23 mouse cellular contexts compared by ENCODE assay signal in genomic region chr13:56595246-56595645, GRCm38 (mm10). TPM values are rescaled to one million over a fixed set of nuclear protein-coding genes. Genes with fewer than 3 reads are reported as not detected.
DNase-seq lines count a peak whose midpoint lies in the region; ATAC-seq lines count a peak whose summit lies in the region.
"Had no signal": no experiment of that assay in that cellular context is flagged by ENCODE, and none has a peak within 500 bp of the region (broad histone marks: within the 10 kb centered on the region; RNA-seq: fewer than 3 reads in every experiment).

No protein-coding gene starts in this region.

- no peak for DNase-seq in heart, postnatal 36 days
- DNase-seq in kidney, adult 8-10 months = peak; percentile 55 to 66
- peak; percentile 56 for DNase-seq in kidney, postnatal 14 days
- DNase-seq in adipocyte (ENCODE audit: low spot score) = no peak
- DNase-seq: adrenal gland, postnatal 36 days; cerebellum, adult 8-10 months; heart, adult 2 months; left cerebral cortex, postnatal 4 days; lung, postnatal 10 days; thymus, postnatal 25 days had no signal

- ATAC-seq in heart, embryonic 13.5 days (ENCODE audit: extremely low read depth, insufficient number of reproducible peaks, low FRiP score, low TSS enrichment) = no peak
- no peak for ATAC-seq in kidney, embryonic 15.5 days (replicated peaks; ENCODE audit: low FRiP score)
- ATAC-seq in stomach, embryonic 15.5 days (ENCODE audit: insufficient read depth, low FRiP score, low read depth) = no peak

- H3K4me2 ChIP-seq in heart, embryonic 13.5 days = no peak overlapping the region
- H3K4me2 ChIP-seq in kidney, embryonic 15.5 days = no peak overlapping the region
- H3K4me2 ChIP-seq in stomach, embryonic 15.5 days = no peak overlapping the region
- H3K4me2 ChIP-seq: embryonic facial prominence, embryonic 12.5 days; liver, embryonic 15.5 days had no signal

- H3K9me3 ChIP-seq in heart, embryonic 13.5 days = no peaks in the 10 kb centered on the region
- no peaks in the 10 kb centered on the region for H3K9me3 ChIP-seq in kidney, embryonic 15.5 days (replicated peaks)
- H3K9me3 ChIP-seq in stomach, embryonic 15.5 days = no peaks in the 10 kb centered on the region
- H3K9me3 ChIP-seq: embryonic facial prominence, embryonic 12.5 days; liver, embryonic 15.5 days had no signal

- H3K4me1 ChIP-seq in heart, embryonic 13.5 days = peaks cover 89% of the 10 kb centered on the region
- peaks cover 67% of the 10 kb centered on the region for H3K4me1 ChIP-seq in kidney, embryonic 15.5 days
- H3K4me1 ChIP-seq in stomach, embryonic 15.5 days = peaks cover 59% of the 10 kb centered on the region
- H3K4me1 ChIP-seq: liver, embryonic 15.5 days had no signal

- no peaks in the 10 kb centered on the region for H3K27me3 ChIP-seq in heart, embryonic 13.5 days (replicated peaks)
- 0 out of 2 replicates have a peak, but pooled peaks cover 4% of the 10 kb centered on the region for H3K27me3 ChIP-seq in kidney, embryonic 15.5 days
- no peaks in the 10 kb centered on the region for H3K27me3 ChIP-seq in stomach, embryonic 15.5 days (replicated peaks)
- H3K27me3 ChIP-seq: embryonic facial prominence, embryonic 12.5 days; liver, embryonic 15.5 days had no signal

- H3K36me3 ChIP-seq in heart, embryonic 13.5 days = no peaks in the 10 kb centered on the region
- no peaks in the 10 kb centered on the region for H3K36me3 ChIP-seq in kidney, embryonic 15.5 days
- H3K36me3 ChIP-seq in stomach, embryonic 15.5 days = no peaks in the 10 kb centered on the region
- H3K36me3 ChIP-seq: embryonic facial prominence, embryonic 12.5 days; liver, embryonic 15.5 days had no signal

- no peak overlapping the region for H3K4me3 ChIP-seq in heart, embryonic 13.5 days
- no peak overlapping the region for H3K4me3 ChIP-seq in kidney, embryonic 15.5 days (replicated peaks)
- no peak overlapping the region for H3K4me3 ChIP-seq in stomach, embryonic 15.5 days (replicated peaks)
- H3K4me3 ChIP-seq: embryonic facial prominence, embryonic 12.5 days; heart, adult 2 months; liver, embryonic 15.5 days had no signal

- WGBS in heart, embryonic 13.5 days = 55% methylated on average over 8 of the region's 8 CpGs
- 75% methylated on average over 8 of the region's 8 CpGs for WGBS in kidney, embryonic 15.5 days
- 76% methylated on average over 8 of the region's 8 CpGs for WGBS in stomach, embryonic 15.5 days

- H3K9ac ChIP-seq in heart, embryonic 13.5 days = no peak overlapping the region
- H3K9ac ChIP-seq in kidney, embryonic 15.5 days = no peak overlapping the region
- H3K9ac ChIP-seq in stomach, embryonic 15.5 days = no peak overlapping the region
- H3K9ac ChIP-seq: embryonic facial prominence, embryonic 12.5 days; liver, embryonic 15.5 days had no signal

- peak overlapping the region; percentile 82 for H3K27ac ChIP-seq in heart, embryonic 13.5 days (replicated peaks)
- H3K27ac ChIP-seq in kidney, embryonic 15.5 days = no peak overlapping the region
- H3K27ac ChIP-seq in stomach, embryonic 15.5 days = peak overlapping the region; percentile 57; the same call in 1 of the 2 replicates
- H3K27ac ChIP-seq: embryonic facial prominence, embryonic 12.5 days; heart, adult 2 months; liver, embryonic 15.5 days had no signal

- intact Hi-C loops in heart, postnatal 36 days (cut with DNase I) = no loop called here

RNA-seq across cellular contexts. Expression of gene Tgfbi, which starts 14.1 kb away (rescaled TPM):
- 59.4 and 64.5 TPM in 2 replicates for polyA plus RNA-seq in heart, embryonic 13.5 days (2015; fragmentation: Nextera tagmentation; extraction: Ambion mirVana)
- 10 to 100 TPM; 21.1 to 25.9 TPM for total RNA-seq in heart, postnatal 36 days (2021)
- 121 and 135 TPM in 2 replicates for polyA plus RNA-seq in kidney, embryonic 15.5 days (2015; fragmentation: Nextera tagmentation; extraction: Ambion mirVana)
- polyA plus RNA-seq in stomach, embryonic 15.5 days (2015; fragmentation: Nextera tagmentation; extraction: Ambion mirVana) = 158 and 165 TPM in 2 replicates

RNA-seq across cellular contexts. Expression of gene Lect2, which starts 46.9 kb away (rescaled TPM):
- polyA plus RNA-seq in heart, embryonic 13.5 days (2015; fragmentation: Nextera tagmentation; extraction: Ambion mirVana) = 0.19 and 3.0 TPM in 2 replicates
- not detected for total RNA-seq in heart, postnatal 36 days (2021)
- 1.8 and 2.5 TPM in 2 replicates for polyA plus RNA-seq in kidney, embryonic 15.5 days (2015; fragmentation: Nextera tagmentation; extraction: Ambion mirVana)
- 6.6 and 9.4 TPM in 2 replicates for polyA plus RNA-seq in stomach, embryonic 15.5 days (2015; fragmentation: Nextera tagmentation; extraction: Ambion mirVana)
- total RNA-seq: adrenal gland, postnatal 36 days; common myeloid progenitor, adult 5-6 weeks; gastrocnemius, adult 8-10 months; heart, adult 2 months; hematopoietic stem cell, adult 5-6 weeks; layer of hippocampus, adult 8-10 months; left cerebral cortex, adult 18-20 months; left cerebral cortex, postnatal 4 days; megakaryocyte-erythroid progenitor cell, adult 5-6 weeks had no signal
- polyA plus RNA-seq: embryonic facial prominence, embryonic 12.5 days; heart, adult 2 months; neural tube, embryonic 11.5 days; spleen, adult 2 months had no signal

Comparison
In these comparisons a context has a peak if more than half of its experiments do, and no peak if none do; other contexts are left out.
1. DNase-seq: peak in kidney, adult 8-10 months (2 of 2) and kidney, postnatal 14 days (single experiment); none in heart, postnatal 36 days (0 of 2) and adipocyte (single experiment).